Mouse (Mus musculus) left cerebral cortex, postnatal 4 days (tissue): ENCODE measurements around the gene Nr4a2. TPM values are rescaled to one million over a fixed set of nuclear protein-coding genes. Genes with fewer than 3 reads are reported as not detected.

Experiments used
- total RNA-seq, 2 experiments: library from RNA; stranded (reverse); gene quantifications; 2 replicates each; pipeline ENCODE4 v1.2.3; 2021

Gene Nr4a2
- total RNA-seq, 2 experiments from 2014 or later = 78.0 to 87.9 TPM

Other genes with a start within 250 kb of the Nr4a2 start
- 10 to 100 TPM; 92.7 to 99.4 TPM for gene Gpd2, start 113.6 kb upstream of the Nr4a2 start, total RNA-seq